Mouse (Mus musculus): ENCODE data around the gene Prkce.

GRCm38 (mm10) chr17:86261067-86261466, 93.5 kb downstream of the Prkce start:
- TF ChIP-seq EP300 (IDR thresholded peaks at IDR 0.05; ENCODE audit: low read depth) (no peak), CTCF (IDR thresholded peaks at IDR 0.05; ENCODE audit: low read depth) (no peak)
